Mouse (Mus musculus): ENCODE measurements around the gene Ihh.

GRCm38 (mm10) chr1:74935402-74935801 is 16.1 kb downstream of the Ihh start, which contains the start of gene Cfap65:
- TF ChIP-seq FLI1 (IDR thresholded peaks at IDR 0.05; ENCODE audit: low read length): no peak
- no peak for TF ChIP-seq GATA1 (IDR thresholded peaks at IDR 0.05; ENCODE audit: borderline replicate concordance, low read length)
